Mouse (Mus musculus) CD4-positive helper T cell, adult 2 months (primary cell): Measurements from ENCODE around the gene Cfd.

ENCODE experiments used
- DNase-seq: peaks from one replicate; pipeline ENCODE4 v3.0.0-alpha.2; 2012; ENCODE audit warnings: low read depth, missing footprints, low spot score

Cfd gene

DNA sequence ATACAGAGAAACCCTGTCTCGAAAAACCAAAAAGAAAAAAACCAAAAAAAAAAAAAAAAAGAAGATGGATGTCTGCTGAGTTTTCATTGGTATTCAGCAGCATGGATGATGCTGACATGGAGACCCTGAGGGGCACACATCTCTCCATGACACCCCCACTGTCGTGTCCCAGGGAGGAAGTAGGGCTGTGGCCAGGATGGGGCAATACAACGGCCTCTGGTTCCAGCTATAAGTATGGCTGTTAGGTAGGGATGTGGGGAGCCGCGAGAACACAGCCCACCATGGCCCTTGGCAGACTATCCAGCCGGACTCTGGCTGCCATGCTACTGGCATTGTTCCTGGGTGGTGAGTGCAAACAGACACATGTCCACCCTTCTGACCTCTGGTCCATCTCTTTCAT is 4.6 kb upstream of the Cfd start, which contains the start of gene Elane:
Elane (plus strand) TSS at position 194 of the 400 bp plus-strand sequence.
- DNase-seq = no peak

GRCm38 (mm10) chr10:79886611-79887010 is 4.0 kb upstream of the Cfd start:
- DNase-seq = no peak

GRCm38 (mm10) chr10:79889386-79889785 is 1.3 kb upstream of the Cfd start:
- DNase-seq = no peak

- peak; percentile 80 for DNase-seq
Measured at GRCm38 (mm10) chr10:79892451-79893118, 1.9 kb downstream of the Cfd start.

- no peak for DNase-seq
Measured at GRCm38 (mm10) chr10:79896306-79896705, 5.7 kb downstream of the Cfd start.

- DNase-seq = no peak
Measured at GRCm38 (mm10) chr10:79896814-79897213, 6.2 kb downstream of the Cfd start.

GRCm38 (mm10) chr10:79897316-79898245 is 6.9 kb downstream of the Cfd start:
- DNase-seq = peak; percentile 60

DNA sequence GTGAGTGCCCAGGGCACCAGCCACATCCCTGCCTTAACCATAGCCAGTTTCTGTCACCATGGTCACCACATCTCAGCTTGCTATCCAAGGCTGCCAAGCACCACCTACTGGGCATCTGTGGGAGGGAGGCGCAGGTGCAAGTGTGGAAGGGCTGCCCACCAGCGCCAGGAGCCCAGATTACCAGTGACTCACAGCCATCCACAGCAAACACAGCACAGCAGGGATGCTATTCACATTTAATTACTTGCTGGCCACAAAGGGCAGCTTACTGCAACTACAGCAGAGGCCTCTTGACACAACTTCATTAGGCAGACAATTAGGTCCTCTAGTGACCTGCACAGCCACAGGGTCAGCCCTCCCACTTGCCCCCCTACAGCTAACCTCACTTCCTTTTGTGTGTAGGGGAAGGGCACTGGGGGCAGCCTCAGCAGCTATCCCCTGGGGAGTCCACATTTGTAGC is 10.3 kb downstream of the Cfd start:
- no peak for DNase-seq

DNA sequence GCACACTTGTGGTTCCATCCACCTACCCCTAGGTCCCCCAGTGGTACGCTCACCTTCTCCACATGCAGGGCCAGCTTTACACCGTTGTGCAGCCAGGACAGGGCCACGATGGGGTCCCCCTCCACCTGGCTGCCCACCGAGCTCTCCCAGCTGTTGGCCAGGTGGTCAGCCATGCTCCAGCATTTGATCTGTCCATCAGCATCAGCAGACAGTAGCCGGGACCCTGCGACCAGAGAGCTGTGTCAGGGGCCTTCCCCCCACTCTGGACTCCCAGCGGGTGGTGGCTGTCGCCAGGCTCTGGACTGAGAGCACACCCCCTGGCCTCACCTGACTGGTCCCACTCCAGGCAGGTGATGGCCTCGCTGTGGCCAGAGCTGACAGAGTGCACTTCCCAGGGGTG is 16.1 kb downstream of the Cfd start:
- no peak for DNase-seq

GRCm38 (mm10) chr10:79907415-79907814 is 16.8 kb downstream of the Cfd start:
- DNase-seq = no peak

DNA sequence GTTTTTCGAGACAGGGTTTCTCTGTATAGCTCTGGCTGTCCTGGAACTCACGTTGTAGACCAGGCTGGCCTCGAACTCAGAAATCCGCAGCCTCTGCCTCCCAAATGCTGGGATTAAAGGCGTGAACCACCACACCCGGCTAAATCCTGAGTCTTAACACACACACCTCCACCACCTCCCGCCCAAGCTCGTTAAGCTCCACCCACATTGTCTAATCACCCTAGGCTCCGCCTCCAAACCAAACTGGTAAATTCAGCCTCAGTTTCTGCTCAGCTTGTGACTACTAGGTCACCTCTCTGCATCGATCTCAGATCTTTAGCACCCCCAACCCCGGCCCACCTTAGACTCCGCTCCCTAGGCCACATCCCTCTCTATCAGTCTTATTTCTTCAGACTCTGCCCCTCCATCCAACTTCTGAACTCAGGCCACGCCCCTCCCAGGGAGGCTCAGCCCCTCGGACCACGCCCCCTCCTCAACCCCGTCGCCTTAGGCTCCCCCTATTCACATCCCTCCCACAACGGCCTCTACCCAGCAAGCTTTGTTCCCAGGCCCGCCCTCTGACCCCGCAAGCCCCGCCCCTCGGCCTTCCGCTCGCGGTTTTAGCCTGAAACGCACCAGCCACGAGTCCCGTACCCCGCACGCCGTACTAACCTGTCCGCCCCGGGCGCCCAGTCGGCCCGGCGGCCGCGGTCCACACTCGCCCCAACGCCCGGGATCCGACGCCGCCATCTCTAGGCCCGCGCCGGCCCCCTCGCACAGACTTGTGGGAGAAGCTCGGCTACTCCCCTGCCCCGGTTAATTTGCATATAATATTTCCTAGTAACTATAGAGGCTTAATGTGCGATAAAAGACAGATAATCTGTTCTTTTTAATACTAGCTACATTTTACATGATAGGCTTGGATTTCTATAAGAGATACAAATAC is 17.8 kb downstream of the Cfd start, which contains the start of gene Med16:
Med16 (minus strand) TSS at position 757 of the 925 bp plus-strand sequence.
- peak; percentile 98 for DNase-seq

GRCm38 (mm10) chr10:79909092-79909922 is 18.7 kb downstream of the Cfd start:
- DNase-seq = no peak

DNA sequence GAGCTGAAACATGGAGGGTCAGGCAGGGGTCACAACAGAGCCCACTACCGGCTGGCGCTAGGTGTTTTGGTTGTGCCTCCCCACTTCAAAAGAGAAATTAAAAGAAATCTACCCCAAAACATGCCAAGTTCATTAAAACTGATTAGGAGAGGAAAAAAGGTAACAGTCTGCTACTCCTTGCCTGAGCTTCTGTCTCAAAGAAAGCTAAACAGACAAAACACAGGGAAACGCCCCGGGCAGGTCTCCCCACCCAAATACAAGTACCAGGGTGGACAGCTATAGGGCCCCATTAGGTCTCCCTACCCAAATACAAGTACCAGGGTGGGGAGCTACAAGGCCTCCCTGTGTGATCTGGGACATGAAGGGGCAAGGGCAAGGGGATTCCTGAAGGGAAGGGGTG is 19.9 kb downstream of the Cfd start, which contains the start of gene Gm26602:
Gm26602 (plus strand) TSS at position 301 of the 400 bp plus-strand sequence.
- no peak for DNase-seq

DNA sequence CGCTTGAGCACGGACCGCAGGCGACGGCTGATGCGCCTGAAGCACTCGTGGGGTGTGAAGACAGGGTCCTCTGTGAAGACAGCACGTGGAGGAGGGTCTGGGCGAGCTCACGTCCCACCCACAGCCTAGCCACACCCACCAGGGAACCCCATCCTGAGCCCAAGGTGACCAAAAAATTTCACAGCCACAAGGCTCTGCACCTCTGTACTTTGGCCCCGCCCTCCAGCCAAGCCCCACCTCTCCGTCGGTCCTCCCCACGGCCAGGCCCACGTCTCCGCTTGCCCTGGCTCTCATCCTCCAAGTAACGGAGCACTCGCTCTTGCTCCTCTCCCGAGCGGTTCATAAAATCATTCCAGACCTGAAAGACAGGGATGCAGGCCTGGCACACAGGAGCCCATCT is 21.8 kb downstream of the Cfd start:
- DNase-seq = no peak

- no peak for DNase-seq
Measured at GRCm38 (mm10) chr10:79914131-79914947, 23.7 kb downstream of the Cfd start.

DNA sequence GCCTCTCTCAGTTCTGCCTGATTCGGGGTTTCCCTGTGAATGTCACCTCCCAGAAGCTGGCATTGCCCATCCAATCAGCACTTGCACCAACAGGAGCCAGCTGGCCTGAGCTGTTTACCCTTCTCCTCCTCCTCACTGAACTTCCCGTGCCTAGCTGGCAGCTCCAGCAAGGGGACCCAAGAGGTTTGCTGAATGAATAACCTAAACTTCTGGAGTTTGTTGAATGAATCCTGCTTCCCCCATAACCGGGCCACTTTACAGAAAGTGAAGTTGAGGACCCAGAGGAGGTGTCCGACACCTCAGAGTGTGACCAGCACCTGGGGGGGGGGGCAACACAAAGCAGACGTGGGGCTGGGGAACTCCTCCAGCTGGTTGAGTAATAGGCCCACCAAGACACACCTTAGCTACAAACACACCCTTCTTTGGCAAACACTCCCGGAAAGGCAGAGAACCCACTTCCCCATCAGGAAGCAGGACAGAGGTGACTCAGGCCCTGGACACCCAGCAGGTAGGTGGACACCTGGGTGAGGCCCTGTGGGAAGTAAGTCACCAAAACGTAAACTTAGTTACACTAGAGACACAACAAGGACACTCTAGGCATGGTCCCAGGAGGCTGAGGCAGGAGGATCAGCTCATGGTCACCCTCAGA is 24.4 kb downstream of the Cfd start:
- DNase-seq = no peak

- DNase-seq = no peak
Measured at GRCm38 (mm10) chr10:79916081-79916480, 25.4 kb downstream of the Cfd start.

- peak; percentile 83 for DNase-seq
Measured at GRCm38 (mm10) chr10:79916808-79917531, 26.3 kb downstream of the Cfd start, which contains the start of gene Kiss1r. Gene Kiss1r, plus strand, starts transcription at chr10:79916971.
